Mouse (Mus musculus) cerebellum, adult 18-20 months (tissue): Measurements from ENCODE around the gene B830017H08Rik.
A peak's percentile ranks its signal among the peaks of the same experiment; 100 is the strongest.

Experiments used
- DNase-seq, 2 experiments: peaks; one replicate each; pipeline ENCODE4 v3.0.0; 2021

The B830017H08Rik gene

GRCm38 (mm10) chr16:17853263-17853662, 20.3 kb downstream of the B830017H08Rik start:
- DNase-seq: no peak

GRCm38 (mm10) chr16:17857157-17857556, 24.2 kb downstream of the B830017H08Rik start:
- DNase-seq: no peak

- peak in 1 of 2 experiments; percentile 46 for DNase-seq
Observed at GRCm38 (mm10) chr16:17858592-17858991, 25.7 kb downstream of the B830017H08Rik start.

- no peak for DNase-seq
Observed at GRCm38 (mm10) chr16:17865293-17865692, 32.4 kb downstream of the B830017H08Rik start.

GRCm38 (mm10) chr16:17865770-17866169, 32.8 kb downstream of the B830017H08Rik start:
- peak in 1 of 2 experiments; percentile 45 for DNase-seq

- no peak for DNase-seq
Observed at GRCm38 (mm10) chr16:17871248-17871647, 38.3 kb downstream of the B830017H08Rik start.

GRCm38 (mm10) chr16:17872995-17873394, 40.1 kb downstream of the B830017H08Rik start:
- no peak for DNase-seq

GRCm38 (mm10) chr16:17875174-17875573, 42.3 kb downstream of the B830017H08Rik start:
- peak in 1 of 2 experiments; percentile 56 for DNase-seq

- no peak for DNase-seq
Observed at GRCm38 (mm10) chr16:17876096-17876495, 43.2 kb downstream of the B830017H08Rik start.

- no peak for DNase-seq
Observed at GRCm38 (mm10) chr16:17879571-17879970, 46.6 kb downstream of the B830017H08Rik start.

GRCm38 (mm10) chr16:17882196-17882595, 49.3 kb downstream of the B830017H08Rik start:
- DNase-seq: no peak

GRCm38 (mm10) chr16:17884116-17884515, 51.2 kb downstream of the B830017H08Rik start:
- no peak for DNase-seq
